Mouse (Mus musculus) stomach, embryonic 14.5 days (tissue): ENCODE data around the gene Car7. TPM values are rescaled to one million over a fixed set of nuclear protein-coding genes. Genes with fewer than 3 reads are reported as not detected.
"Not testable (repeated sequence)": the region's sequence is repeated elsewhere in the genome, so short reads cannot be mapped to it uniquely, and the experiment has no call there.

ENCODE experiments used
- ATAC-seq: fragments of 200-750 bp; cut with Nextera tagmentation; 2 replicates; pipeline ENCODE4 v1.8.0; 2017; ENCODE audit warnings: low read depth, moderate TSS enrichment; ENCODE audit not compliant: insufficient number of reproducible peaks, insufficient read depth, low FRiP score
- H3K27ac ChIP-seq: fragments of 300-500 bp; sonication (generic); 2 replicates; pipeline ENCODE4 v1.5.1; 2014; ENCODE audit warnings: mild to moderate bottlenecking, low read length, moderate library complexity, mixed read lengths
- H3K27me3 ChIP-seq: fragments of 300-500 bp; sonication (generic); 2 replicates; pipeline ENCODE4 v1.6.1; 2014; ENCODE audit warnings: low read length, control low read depth, mixed read lengths; ENCODE audit not compliant: control insufficient read depth, insufficient read depth
- H3K36me3 ChIP-seq: fragments of 300-500 bp; sonication (generic); 2 replicates; pipeline ENCODE4 v1.6.1; 2014; ENCODE audit warnings: mild to moderate bottlenecking, control low read depth, low read length, moderate library complexity, mixed read lengths; ENCODE audit not compliant: control insufficient read depth, insufficient read depth
- H3K4me1 ChIP-seq: fragments of 300-500 bp; sonication (generic); 2 replicates; pipeline ENCODE4 v1.6.1; 2014; ENCODE audit warnings: low read length, control low read depth, mixed read lengths; ENCODE audit not compliant: control insufficient read depth, insufficient read depth
- H3K4me2 ChIP-seq: fragments of 300-500 bp; sonication (generic); replicated peaks from 2 replicates; pipeline ENCODE4 v1.6.1; 2014; ENCODE audit warnings: low read depth, low read length, control low read depth
- H3K4me3 ChIP-seq: fragments of 300-500 bp; sonication (generic); 2 replicates; pipeline ENCODE4 v1.5.1; 2014; ENCODE audit warnings: low read depth, low read length, control low read depth
- H3K9ac ChIP-seq: fragments of 300-500 bp; sonication (generic); replicated peaks from 2 replicates; pipeline ENCODE4 v1.6.1; 2014; ENCODE audit warnings: low read depth, mild to moderate bottlenecking, control low read depth, low read length, moderate library complexity, mixed read lengths
- H3K9me3 ChIP-seq: fragments of 300-500 bp; sonication (generic); 2 replicates; pipeline ENCODE4 v1.6.1; 2016; ENCODE audit warnings: low read depth, low read length, control low read depth; ENCODE audit not compliant: control insufficient read depth
- WGBS: fragments of 180-500 bp; shearing (Covaris S2); extraction: QIAGEN DNeasy Blood & Tissue Kit; methylation state at CpG from one replicate; pipeline ENCODE4 v1.1.7; 2014; 5-methylcytosine and 5-hydroxymethylcytosine counted together
- polyA plus RNA-seq: library from polyadenylated mRNA; unstranded; fragments of >200 nt; fragmentation: Nextera tagmentation; extraction: Ambion mirVana; gene quantifications from 2 replicates; pipeline ENCODE4 v1.2.1, GENCODE M21; 2014

Gene Car7
- polyA plus RNA-seq, 1 experiment from 2014 or later, result 1.6 TPM

- H3K4me1 ChIP-seq, H3K4me2 ChIP-seq: not testable (repeated sequence)
- WGBS, result 78% methylated on average over 17 of the region's 17 CpGs
Observed at GRCm38 (mm10) chr8:104577606-104578005, 43.1 kb downstream of the Car7 start.

DNA sequence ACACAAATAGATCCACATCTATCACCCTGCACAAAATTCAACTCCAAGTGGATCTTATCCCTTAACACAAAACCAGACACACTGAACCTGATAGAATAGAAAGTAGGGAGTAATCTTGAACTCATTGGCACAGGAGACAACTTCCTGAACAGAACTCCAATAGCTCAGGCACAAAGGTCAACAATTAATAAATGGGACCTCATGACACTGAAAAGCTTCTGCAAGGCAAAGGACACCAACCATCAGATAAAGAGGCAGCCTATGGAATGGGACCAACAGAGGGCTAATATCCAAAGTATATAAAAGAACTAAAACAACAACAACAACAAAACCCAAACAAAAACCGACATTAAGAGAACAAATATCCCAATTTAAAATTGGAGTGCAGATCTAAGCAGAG, 50.0 kb downstream of the Car7 start:
- H3K9me3 ChIP-seq, result no peaks in the 10 kb centered on the region
- WGBS, result 46% methylated on average over 1 of the region's 1 CpGs
- H3K9ac ChIP-seq, result no peak overlapping the region
- no peaks in the 10 kb centered on the region for H3K27me3 ChIP-seq
- H3K4me3 ChIP-seq, result no peak overlapping the region
- no peak overlapping the region for H3K27ac ChIP-seq
- no peaks in the 10 kb centered on the region for H3K36me3 ChIP-seq
- H3K4me2 ChIP-seq, result no peak overlapping the region
- ATAC-seq, result no peak
- no peaks in the 10 kb centered on the region for H3K4me1 ChIP-seq

More at GRCm38 (mm10) chr8:104577606-104578005, 43.1 kb downstream of the Car7 start:
- H3K9me3 ChIP-seq, H3K9ac ChIP-seq, H3K36me3 ChIP-seq, H3K27me3 ChIP-seq, H3K4me3 ChIP-seq, H3K27ac ChIP-seq, ATAC-seq: not testable (repeated sequence)

DNA sequence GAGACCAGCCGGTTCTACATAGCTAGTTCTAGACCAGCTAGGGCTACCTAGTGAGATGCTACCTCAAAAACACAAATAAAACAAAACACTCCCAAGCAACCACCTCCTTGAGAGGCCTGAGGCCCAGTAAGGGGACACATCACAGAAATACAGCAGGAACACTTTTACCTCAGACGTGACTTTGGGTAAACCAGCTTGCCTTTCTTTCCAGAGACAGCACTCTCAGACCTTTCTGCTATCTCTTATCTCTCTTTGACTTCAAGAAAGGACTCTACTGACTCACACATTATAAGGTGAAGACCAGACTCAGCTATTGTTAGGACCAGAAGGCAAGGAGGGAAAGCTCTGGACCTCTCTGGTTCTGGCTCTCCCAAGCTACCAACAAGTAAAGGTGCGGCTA, 55.8 kb downstream of the Car7 start:
- peaks cover 9% of the 10 kb centered on the region; the same call in 1 of the 2 replicates for H3K4me1 ChIP-seq
- no peak for ATAC-seq
- 95% methylated on average over 3 of the region's 3 CpGs for WGBS

DNA sequence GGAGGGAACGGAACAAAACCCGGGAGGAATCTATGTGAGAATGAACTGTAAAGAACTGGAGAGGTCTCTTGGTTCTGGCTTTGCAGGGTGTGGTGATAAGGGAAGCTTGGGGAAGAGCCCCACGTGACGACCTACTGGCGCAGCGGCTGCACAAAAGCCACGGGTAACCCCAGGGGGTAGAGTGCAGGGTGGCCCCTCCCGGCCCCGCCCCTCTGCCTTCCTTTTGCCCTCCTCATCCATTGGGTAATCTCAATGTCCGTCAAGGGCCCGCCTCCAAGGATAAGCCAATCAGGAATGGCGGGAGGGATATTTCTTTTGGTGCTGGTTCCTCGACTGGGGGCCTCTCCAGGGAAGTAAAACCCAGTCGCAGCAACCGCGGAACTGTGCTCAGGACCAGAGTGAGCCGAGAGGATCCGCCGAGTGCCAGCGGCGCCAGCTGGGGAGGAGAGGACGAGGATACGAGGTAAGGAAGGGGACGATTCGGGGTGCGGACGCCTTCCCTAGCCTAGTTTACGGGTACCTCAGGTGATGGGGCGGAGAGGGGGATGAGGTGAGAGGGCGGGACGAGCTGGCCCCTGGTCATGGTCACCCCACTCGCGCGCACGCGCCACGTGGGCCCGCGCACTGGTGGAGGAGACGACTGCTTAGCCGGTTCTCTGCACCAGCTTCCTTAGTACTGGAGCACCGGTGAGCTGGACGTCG, 56.8 kb downstream of the Car7 start, which contains the start of gene Pdp2:
TSS of gene Pdp2 (plus strand) at position 319 of the 702 bp plus-strand sequence.
- peak within 1 kb of the TSS; percentile 77 for H3K4me3 ChIP-seq
- H3K36me3 ChIP-seq, result peaks cover 23% of the 10 kb centered on the region
- H3K4me2 ChIP-seq, result peak within 1 kb of the TSS; percentile 84
- H3K27ac ChIP-seq, result peak within 1 kb of the TSS; percentile 82
- peaks cover 9% of the 10 kb centered on the region; the same call in 1 of the 2 replicates for H3K4me1 ChIP-seq
- ATAC-seq, result peak; percentile 97
- H3K9me3 ChIP-seq, result no peaks in the 10 kb centered on the region
- WGBS, result under 1% methylated on average over 44 of the region's 44 CpGs
- no peaks in the 10 kb centered on the region for H3K27me3 ChIP-seq
- H3K9ac ChIP-seq, result peak within 1 kb of the TSS; percentile 42

More for the DNA sequence above, 55.8 kb downstream of the Car7 start:
- H3K27ac ChIP-seq, result no peak overlapping the region
- H3K4me2 ChIP-seq, result no peak overlapping the region; the same call in 1 of the 2 replicates
- no peak overlapping the region for H3K9ac ChIP-seq
- no peak overlapping the region for H3K4me3 ChIP-seq
- H3K27me3 ChIP-seq, result no peaks in the 10 kb centered on the region
- peaks cover 17% of the 10 kb centered on the region; the same call in 1 of the 2 replicates for H3K36me3 ChIP-seq
- H3K9me3 ChIP-seq, result no peaks in the 10 kb centered on the region

- 2% methylated on average over 9 of the region's 9 CpGs for WGBS
- no peak for ATAC-seq
Observed at GRCm38 (mm10) chr8:104591856-104592255, 57.4 kb downstream of the Car7 start.

GRCm38 (mm10) chr8:104592566-104592965, 58.1 kb downstream of the Car7 start:
- H3K27ac ChIP-seq, result no peak overlapping the region
- 63% methylated on average over 6 of the region's 6 CpGs for WGBS
- peaks cover 25% of the 10 kb centered on the region for H3K36me3 ChIP-seq
- no peak overlapping the region for H3K9ac ChIP-seq
- no peak for ATAC-seq
- peaks cover 9% of the 10 kb centered on the region; the same call in 1 of the 2 replicates for H3K4me1 ChIP-seq
- H3K4me3 ChIP-seq, result no peak overlapping the region
- peak overlapping the region; percentile 84 for H3K4me2 ChIP-seq
- no peaks in the 10 kb centered on the region for H3K9me3 ChIP-seq
- no peaks in the 10 kb centered on the region for H3K27me3 ChIP-seq

More at GRCm38 (mm10) chr8:104591856-104592255, 57.4 kb downstream of the Car7 start:
- Histone ChIP-seq H3K9me3 (no peaks in the 10 kb centered on the region), H3K36me3 (peaks cover 25% of the 10 kb centered on the region), H3K4me3 (peak overlapping the region; percentile 77), H3K4me1 (peaks cover 9% of the 10 kb centered on the region; the same call in 1 of the 2 replicates), H3K27ac (peak overlapping the region; percentile 82; the same call in 1 of the 2 replicates), H3K27me3 (no peaks in the 10 kb centered on the region), H3K9ac (peak overlapping the region; percentile 42), H3K4me2 (peak overlapping the region; percentile 84)

DNA sequence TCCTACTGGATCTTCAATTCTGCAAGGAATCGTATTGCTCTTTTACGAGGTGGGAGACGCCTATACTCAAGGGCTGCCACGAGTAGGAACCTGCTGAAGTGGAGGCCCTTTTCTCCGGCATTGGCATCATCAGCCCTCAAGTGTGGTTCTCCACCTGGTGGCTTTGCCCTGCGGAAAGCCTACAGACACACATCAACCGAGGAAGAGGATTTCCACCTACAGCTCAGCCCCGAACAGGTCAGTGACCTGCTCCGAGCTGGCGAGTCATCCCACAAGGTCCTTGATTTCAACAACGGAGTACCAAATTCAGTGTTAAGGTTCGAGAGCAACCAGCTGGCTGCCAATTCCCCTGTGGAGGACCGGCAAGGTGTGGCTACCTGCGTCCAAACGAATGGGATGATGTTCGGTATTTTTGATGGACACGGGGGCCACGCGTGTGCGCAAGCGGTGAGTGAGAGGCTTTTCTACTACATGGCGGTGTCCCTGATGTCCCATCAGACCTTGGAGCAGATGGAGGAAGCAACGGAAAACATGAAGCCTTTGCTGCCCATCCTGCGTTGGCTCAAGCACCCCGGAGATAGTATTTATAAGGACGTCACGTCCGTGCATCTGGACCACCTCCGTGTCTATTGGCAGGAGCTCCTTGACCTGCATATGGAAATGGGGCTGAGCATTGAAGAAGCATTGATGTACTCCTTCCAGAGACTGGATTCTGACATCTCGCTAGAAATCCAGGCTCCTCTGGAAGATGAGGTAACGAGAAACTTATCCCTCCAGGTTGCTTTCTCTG, 59.2 kb downstream of the Car7 start:
- no peaks in the 10 kb centered on the region for H3K27me3 ChIP-seq
- WGBS, result 92% methylated on average over 31 of the region's 31 CpGs
- H3K4me1 ChIP-seq, result peaks cover 9% of the 10 kb centered on the region; the same call in 1 of the 2 replicates
- H3K9me3 ChIP-seq, result no peaks in the 10 kb centered on the region
- H3K36me3 ChIP-seq, result peaks cover 25% of the 10 kb centered on the region
- no peak overlapping the region for H3K27ac ChIP-seq
- H3K9ac ChIP-seq, result no peak overlapping the region
- no peak for ATAC-seq
- H3K4me2 ChIP-seq, result no peak overlapping the region
- no peak overlapping the region for H3K4me3 ChIP-seq

DNA sequence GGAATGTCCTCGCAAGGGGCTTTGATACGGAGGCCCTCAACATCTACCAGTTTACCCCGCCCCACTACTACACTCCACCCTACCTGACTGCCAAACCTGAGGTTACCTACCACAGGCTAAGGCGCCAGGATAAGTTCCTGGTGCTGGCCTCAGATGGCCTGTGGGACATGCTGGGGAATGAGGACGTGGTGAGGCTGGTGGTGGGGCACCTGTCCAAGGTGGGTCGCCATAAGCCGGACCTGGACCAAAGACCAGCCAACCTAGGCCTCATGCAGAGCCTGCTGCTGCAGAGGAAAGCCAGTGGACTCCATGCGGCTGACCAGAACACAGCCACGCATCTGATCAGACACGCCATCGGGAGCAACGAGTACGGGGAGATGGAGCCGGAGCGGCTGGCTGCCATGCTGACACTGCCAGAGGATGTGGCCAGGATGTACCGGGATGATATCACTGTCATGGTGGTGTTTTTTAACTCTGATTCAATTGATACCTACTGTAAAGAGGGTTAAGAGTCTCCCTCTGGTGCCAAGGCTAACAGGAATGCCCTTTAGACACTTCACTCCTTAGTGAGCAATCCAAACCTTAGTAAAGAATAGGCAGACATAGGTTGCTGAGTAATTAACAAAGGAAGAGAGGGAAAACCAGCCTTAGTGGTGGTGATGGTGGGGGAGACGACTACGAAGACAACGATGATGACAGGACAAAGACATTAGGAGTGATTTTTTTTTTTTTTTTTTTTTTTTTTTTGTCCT, 60.3 kb downstream of the Car7 start:
- Histone ChIP-seq H3K27ac (no peak overlapping the region), H3K4me3 (no peak overlapping the region), H3K9ac (no peak overlapping the region), H3K4me1 (peaks cover 9% of the 10 kb centered on the region; the same call in 1 of the 2 replicates), H3K27me3 (no peaks in the 10 kb centered on the region), H3K4me2 (no peak overlapping the region), H3K9me3 (no peaks in the 10 kb centered on the region), H3K36me3 (peaks cover 25% of the 10 kb centered on the region)
- WGBS, result 94% methylated on average over 19 of the region's 19 CpGs
- ATAC-seq, result no peak
